Mouse (Mus musculus): ENCODE data around the gene Rnft2.

Rnft2 gene

GRCm38 (mm10) chr5:118253551-118253950, 8.6 kb upstream of the Rnft2 start:
- no peak for DNase-seq (ENCODE audit: low read depth, low spot score)

- DNase-seq (ENCODE audit: low read depth, low spot score), result no peak
Measured at GRCm38 (mm10) chr5:118250987-118251386, 6.1 kb upstream of the Rnft2 start.

- DNase-seq (ENCODE audit: low read depth, low spot score), result no peak
Measured at GRCm38 (mm10) chr5:118247378-118247777, 2.5 kb upstream of the Rnft2 start.

GRCm38 (mm10) chr5:118245606-118246308, 841 bp upstream of the Rnft2 start:
- no peak for DNase-seq (ENCODE audit: low read depth, low spot score)

- DNase-seq (ENCODE audit: low read depth, low spot score), result peak; percentile 29
Measured at GRCm38 (mm10) chr5:118239671-118240070, 5.2 kb downstream of the Rnft2 start.

- no peak for DNase-seq (ENCODE audit: low read depth, low spot score)
Measured at GRCm38 (mm10) chr5:118236891-118237290, 8.0 kb downstream of the Rnft2 start.

GRCm38 (mm10) chr5:118230071-118230611, 14.8 kb downstream of the Rnft2 start:
- no peak for DNase-seq (ENCODE audit: low read depth, low spot score)

GRCm38 (mm10) chr5:118223142-118223757, 21.7 kb downstream of the Rnft2 start:
- no peak for DNase-seq (ENCODE audit: low read depth, low spot score)

GRCm38 (mm10) chr5:118217410-118217809, 27.5 kb downstream of the Rnft2 start:
- no peak for DNase-seq (ENCODE audit: low read depth, low spot score)

- DNase-seq (ENCODE audit: low read depth, low spot score), result peak; percentile 6
Measured at GRCm38 (mm10) chr5:118214418-118215154, 30.3 kb downstream of the Rnft2 start.

GRCm38 (mm10) chr5:118214012-118214411, 30.9 kb downstream of the Rnft2 start:
- no peak for DNase-seq (ENCODE audit: low read depth, low spot score)

GRCm38 (mm10) chr5:118205852-118206251, 39.1 kb downstream of the Rnft2 start:
- DNase-seq (ENCODE audit: low read depth, low spot score), result no peak

GRCm38 (mm10) chr5:118204675-118205440, 40.1 kb downstream of the Rnft2 start:
- no peak for DNase-seq (ENCODE audit: low read depth, low spot score)

GRCm38 (mm10) chr5:118199670-118200069, 45.2 kb downstream of the Rnft2 start:
- no peak for DNase-seq (ENCODE audit: low read depth, low spot score)

- no peak for DNase-seq (ENCODE audit: low read depth, low spot score)
Measured at GRCm38 (mm10) chr5:118197421-118197820, 47.5 kb downstream of the Rnft2 start.

GRCm38 (mm10) chr5:118192221-118192620, 52.7 kb downstream of the Rnft2 start:
- DNase-seq (ENCODE audit: low read depth, low spot score), result no peak

GRCm38 (mm10) chr5:118190491-118190890, 54.4 kb downstream of the Rnft2 start:
- no peak for DNase-seq (ENCODE audit: low read depth, low spot score)

GRCm38 (mm10) chr5:118188356-118188755, 56.6 kb downstream of the Rnft2 start:
- no peak for DNase-seq (ENCODE audit: low read depth, low spot score)

GRCm38 (mm10) chr5:118186903-118187633, 57.8 kb downstream of the Rnft2 start:
- DNase-seq (ENCODE audit: low read depth, low spot score), result no peak

GRCm38 (mm10) chr5:118177640-118178039, 67.3 kb downstream of the Rnft2 start:
- DNase-seq (ENCODE audit: low read depth, low spot score), result no peak

- no peak for DNase-seq (ENCODE audit: low read depth, low spot score)
Measured at GRCm38 (mm10) chr5:118175137-118175536, 69.8 kb downstream of the Rnft2 start.

Data from skeletal muscle tissue, adult 2 months (tissue).